Mouse (Mus musculus): ENCODE data around the gene Pam.

DNA sequence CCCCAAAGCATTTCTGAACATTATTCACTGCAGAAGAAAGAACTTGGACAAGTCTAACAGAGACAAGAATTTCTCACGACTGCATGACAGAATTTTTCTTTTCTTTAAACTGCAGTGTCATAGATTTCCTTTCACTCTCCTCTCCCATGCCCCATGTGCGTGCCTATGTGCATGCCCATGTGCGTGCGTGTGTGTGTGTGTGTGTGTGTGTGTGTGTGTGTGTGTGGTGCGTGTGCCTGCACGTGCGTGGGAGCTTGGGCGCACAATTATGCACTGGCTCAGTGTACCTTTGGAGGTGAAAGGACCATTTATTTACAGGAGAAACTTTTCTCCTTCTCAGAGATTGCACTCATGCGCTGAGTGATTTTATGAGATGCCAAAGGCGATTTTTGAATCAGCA lies 179.7 kb downstream of the Pam start:
- TF ChIP-seq POLR2A (IDR thresholded peaks at IDR 0.05; ENCODE audit: borderline replicate concordance, insufficient read depth, low read length) (no peak), CTCF (IDR thresholded peaks at IDR 0.05; ENCODE audit: borderline replicate concordance, insufficient read depth, low read depth, low read length) (no peak)

Measured in cerebellum, adult 2 months (tissue).